Mouse (Mus musculus) right cerebral cortex, postnatal 10 days (tissue): ENCODE measurements around the gene Rbm15b.

Experiments used
- DNase-seq, 2 experiments: peaks; one replicate each; pipeline ENCODE4 v3.0.0; 2021; ENCODE audit warnings: low spot score in 2 of 2

Rbm15b gene

GRCm38 (mm10) chr9:106884996-106885900 is 2.0 kb downstream of the Rbm15b start:
- no peak for DNase-seq

GRCm38 (mm10) chr9:106884306-106884705 is 2.9 kb downstream of the Rbm15b start:
- no peak for DNase-seq

GRCm38 (mm10) chr9:106883085-106883484 is 4.1 kb downstream of the Rbm15b start:
- DNase-seq, result no peak

GRCm38 (mm10) chr9:106882176-106882575 is 5.1 kb downstream of the Rbm15b start:
- DNase-seq, result no peak

DNA sequence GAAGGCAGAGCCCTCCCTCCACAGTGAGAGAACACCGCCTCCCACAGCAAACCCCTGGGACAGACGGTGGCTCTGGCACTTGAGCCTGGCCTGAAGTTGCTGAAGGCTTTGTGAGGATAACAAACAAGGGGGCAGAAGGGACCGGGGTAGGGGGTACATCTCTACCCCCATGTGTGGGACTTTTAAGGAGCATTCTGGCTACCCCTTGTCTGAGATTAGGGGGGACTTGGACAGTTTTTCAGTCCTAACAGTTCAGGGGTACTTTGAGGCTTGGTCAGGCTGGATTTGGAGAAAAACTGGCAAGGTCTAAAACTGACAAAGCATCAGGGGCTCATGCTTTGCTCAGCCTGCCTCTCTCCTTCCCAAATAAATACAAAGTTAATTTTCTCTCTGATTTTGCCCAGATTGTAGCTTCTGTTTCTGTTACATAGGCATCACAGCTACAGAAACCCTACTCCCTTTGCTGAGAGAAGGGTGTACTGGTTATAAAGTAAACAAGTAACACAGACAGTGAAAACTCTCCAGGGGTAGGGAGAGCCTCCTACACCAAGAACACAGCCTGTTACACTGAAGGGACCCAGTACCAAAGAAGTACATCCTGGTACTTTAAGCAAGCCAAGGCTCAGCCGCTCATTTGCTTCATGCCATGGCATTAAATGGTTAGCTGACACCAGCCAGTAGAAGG is 6.0 kb downstream of the Rbm15b start:
- no peak for DNase-seq

DNA sequence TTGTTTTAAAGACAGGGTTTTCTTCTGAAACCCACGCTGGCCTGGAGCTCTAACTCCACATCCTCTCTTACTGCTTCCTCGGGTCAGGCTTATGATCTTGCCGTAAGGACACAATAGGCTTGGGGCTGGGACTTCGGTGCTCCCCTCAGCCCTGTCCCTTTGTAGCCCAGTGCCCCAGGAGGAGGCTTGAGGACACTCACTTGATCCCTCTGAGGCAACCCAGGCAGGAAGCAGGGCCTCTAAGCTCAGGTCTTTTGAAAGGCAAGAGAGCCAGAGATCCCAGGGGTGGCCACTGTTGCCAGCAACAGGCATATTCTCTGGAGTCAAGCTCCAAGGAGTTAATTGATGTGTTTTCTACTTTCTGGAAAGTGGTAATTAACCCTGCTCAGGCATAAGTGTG is 7.8 kb downstream of the Rbm15b start:
- DNase-seq, result no peak

GRCm38 (mm10) chr9:106876666-106877065 is 10.6 kb downstream of the Rbm15b start:
- no peak for DNase-seq

GRCm38 (mm10) chr9:106874216-106874615 is 13.0 kb downstream of the Rbm15b start:
- no peak for DNase-seq

- no peak for DNase-seq
Measured at GRCm38 (mm10) chr9:106858036-106858435, 29.2 kb downstream of the Rbm15b start.

GRCm38 (mm10) chr9:106856664-106857063 is 30.6 kb downstream of the Rbm15b start:
- no peak for DNase-seq

GRCm38 (mm10) chr9:106842800-106843199 is 44.4 kb downstream of the Rbm15b start:
- no peak for DNase-seq

DNA sequence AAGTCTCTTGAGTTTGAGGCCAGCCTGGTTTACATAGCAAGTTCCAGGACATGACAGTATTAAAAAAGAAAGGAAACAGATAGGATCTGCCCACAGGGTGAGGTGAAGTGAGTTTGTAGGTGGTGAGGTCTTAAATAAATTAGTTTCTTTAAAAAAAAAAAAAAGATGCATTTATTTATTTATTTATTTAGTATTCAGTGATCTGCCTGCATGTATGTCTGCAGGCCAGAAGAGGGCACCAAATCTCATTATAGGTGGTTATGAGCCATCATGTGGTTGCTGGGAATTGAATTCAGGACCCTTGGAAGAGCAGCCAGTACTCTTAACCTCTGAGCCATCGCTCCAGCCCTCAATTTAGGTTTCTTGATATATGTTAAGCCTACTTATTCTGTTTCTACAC is 46.7 kb downstream of the Rbm15b start:
- DNase-seq, result no peak
